Mouse (Mus musculus): Measurements from ENCODE around the gene Defb48. TPM values are rescaled to one million over a fixed set of nuclear protein-coding genes. Genes with fewer than 3 reads are reported as not detected.

Gene Defb48
- polyA plus RNA-seq (2012; rRNA removed; ENCODE audit: low replicate concordance): 0.82 and 6.6 TPM in 2 replicates

GRCm38 (mm10) chr14:62984410-62984809 lies at the start of gene Defb48:
Gene Defb48 (minus strand): TSS chr14:62984510.

GRCm38 (mm10) chr14:63011471-63011870 lies 27.2 kb upstream of the Defb48 start, which contains the start of gene Defb43:
Gene Defb43 (plus strand): TSS chr14:63011771.

GRCm38 (mm10) chr14:62997777-62998176 lies 13.5 kb upstream of the Defb48 start, which contains the start of gene Defb47:
Gene Defb47 (plus strand): TSS chr14:62998077.

Other genes starting within 250 kb of the Defb48 start
- 4.2 and 8.5 TPM in 2 replicates for gene Ints6, start 223.3 kb downstream of the Defb48 start, polyA plus RNA-seq (2012; rRNA removed; ENCODE audit: low replicate concordance)
- gene Wdfy2, start 146.8 kb downstream of the Defb48 start, polyA plus RNA-seq (2012; rRNA removed; ENCODE audit: low replicate concordance): 9.6 and 14.3 TPM in 2 replicates
- gene Defb47, start 13.6 kb upstream of the Defb48 start, polyA plus RNA-seq (2012; rRNA removed; ENCODE audit: low replicate concordance): 3.1 TPM in 1 of 2 replicates, not detected in the other
- gene Defb43, start 27.3 kb upstream of the Defb48 start, polyA plus RNA-seq (2012; rRNA removed; ENCODE audit: low replicate concordance): 1.0 TPM in 1 of 2 replicates, not detected in the other
- gene Defb42, start 62.5 kb upstream of the Defb48 start, polyA plus RNA-seq (2012; rRNA removed; ENCODE audit: low replicate concordance): 0.67 and 3.6 TPM in 2 replicates
- gene Defb30, start 65.5 kb upstream of the Defb48 start, polyA plus RNA-seq (2012; rRNA removed; ENCODE audit: low replicate concordance): 0.46 TPM in 1 of 2 replicates, not detected in the other